Mouse (Mus musculus) lung, postnatal 0 days (tissue): ENCODE data around the gene Eftud2.

Experiments
- CTCF ChIP-seq: IDR thresholded peaks from 2 replicates; pipeline ENCODE4 v1.5.1; 2016; ENCODE audit warnings: antibody characterized with exemption, mild to moderate bottlenecking
- EP300 ChIP-seq: IDR thresholded peaks from 2 replicates; pipeline ENCODE4 v1.6.1; 2016; ENCODE audit warnings: antibody characterized with exemption, mild to moderate bottlenecking, control low read depth

DNA sequence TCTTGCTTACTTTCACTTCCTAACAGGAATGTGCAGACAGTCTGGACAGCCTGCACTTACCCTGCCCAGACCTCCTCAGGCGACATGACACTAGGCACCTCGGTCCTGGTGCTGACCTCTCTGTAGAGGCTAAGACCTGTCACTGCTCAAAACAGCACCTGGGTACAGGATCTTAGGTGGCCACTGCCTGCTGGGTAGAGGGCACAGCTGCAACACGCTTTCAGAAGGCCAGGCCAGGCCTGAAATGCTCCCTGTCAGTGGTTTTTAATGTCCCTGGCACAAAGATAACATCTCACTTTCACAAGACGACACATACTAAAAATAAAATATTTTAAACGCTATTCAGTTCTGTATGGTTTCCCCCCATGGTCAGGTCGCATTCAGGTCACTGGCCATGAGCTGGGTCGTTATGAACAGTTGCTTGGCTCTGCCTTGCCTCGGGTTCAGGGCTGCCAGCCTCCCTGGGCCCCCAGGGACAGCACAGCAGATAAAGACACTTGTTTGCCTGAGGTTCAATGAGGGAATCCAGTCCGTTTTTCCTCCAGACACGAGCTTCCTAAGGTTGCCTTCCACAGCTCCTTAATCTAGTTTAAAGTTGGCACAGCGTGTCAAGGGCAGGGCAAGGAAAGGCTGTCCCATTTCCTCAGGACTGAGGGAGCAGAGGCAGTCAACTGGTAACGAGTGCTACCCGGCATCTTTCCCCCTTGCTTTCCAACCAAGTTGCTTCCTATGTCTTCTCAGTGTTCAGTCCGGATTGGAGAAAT is 88.9 kb downstream of the Eftud2 start:
- TF ChIP-seq CTCF: no peak
- no peak for TF ChIP-seq EP300
